8 mouse cellular contexts compared by ENCODE assay signal in the genomic region with DNA sequence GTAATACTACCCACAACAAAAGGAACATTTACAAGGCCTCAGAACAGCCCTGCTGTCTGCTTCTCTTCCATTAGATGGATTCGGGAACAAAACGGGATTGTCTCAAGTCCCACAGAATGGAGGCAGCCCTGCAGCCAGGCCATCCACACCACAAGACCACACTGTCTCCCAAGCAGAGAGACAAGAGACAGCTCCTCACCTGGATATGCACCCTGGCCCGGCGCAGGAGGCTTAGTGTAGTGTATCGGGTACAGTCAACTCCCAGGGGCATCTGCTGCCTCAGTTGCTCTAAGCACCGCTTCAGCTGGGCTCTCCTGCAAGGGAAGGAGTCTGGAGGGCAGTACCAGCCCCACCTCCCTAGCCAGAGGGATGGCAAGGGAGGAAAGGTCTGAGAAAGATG. TPM values are rescaled to one million over a fixed set of nuclear protein-coding genes. Genes with fewer than 3 reads are reported as not detected.
DNase-seq lines count a peak whose midpoint lies in the region; ATAC-seq and TF ChIP-seq lines count a peak whose summit lies in the region.

No protein-coding gene starts in this region.

- ATAC-seq in forebrain, embryonic 16.5 days = no peak
- no peak for ATAC-seq in liver, embryonic 14.5 days (ENCODE audit: insufficient read depth)

- no peak for DNase-seq in heart, embryonic 10.5 days (ENCODE audit: low spot score)
- no peak for DNase-seq in heart, adult 9 months (ENCODE audit: low spot score in 2 of 2)
- DNase-seq in 3134 (ENCODE audit: extremely low read depth, insufficient read length, low spot score) = peak; percentile 25
- no peak for DNase-seq in liver, embryonic 14.5 days (ENCODE audit: low read depth in 3 of 3, low spot score in 3 of 3)
- DNase-seq in gastrocnemius, adult 18-20 months (ENCODE audit: low spot score) = no peak
- DNase-seq in left cerebral cortex, postnatal 4 days = no peak
- no peak for DNase-seq in yolk sac, embryonic 10.5 days (ENCODE audit: low spot score)

- peaks cover 7% of the 10 kb centered on the region; the same call in 1 of the 2 replicates for H3K27me3 ChIP-seq in heart, embryonic 10.5 days (ENCODE audit: insufficient read depth, poor library complexity, severe bottlenecking)
- no peaks in the 10 kb centered on the region for H3K27me3 ChIP-seq in forebrain, embryonic 16.5 days (replicated peaks; ENCODE audit: control insufficient read depth, insufficient read depth, low read length)
- H3K27me3 ChIP-seq in liver, embryonic 14.5 days (ENCODE audit: control insufficient read depth, insufficient read depth, low read length) = no peaks in the 10 kb centered on the region

- WGBS in heart, embryonic 10.5 days = 83% methylated on average over 6 of the region's 6 CpGs
- 91% methylated on average over 6 of the region's 6 CpGs for WGBS in forebrain, embryonic 16.5 days
- 71% methylated on average over 6 of the region's 6 CpGs for WGBS in liver, embryonic 14.5 days (ENCODE audit: insufficient replicate concordance)

- no peak for TF ChIP-seq EP300 in liver, embryonic 14.5 days (IDR thresholded peaks at IDR 0.05; ENCODE audit: low read depth)

- H3K9ac ChIP-seq in forebrain, embryonic 16.5 days (replicated peaks; ENCODE audit: low read depth, low read length) = peak overlapping the region; percentile 76
- H3K9ac ChIP-seq in liver, embryonic 14.5 days (replicated peaks) = peak overlapping the region; percentile 91

- peak overlapping the region; percentile 39; the same call in 1 of the 2 replicates for H3K27ac ChIP-seq in heart, embryonic 10.5 days
- H3K27ac ChIP-seq in forebrain, embryonic 16.5 days (ENCODE audit: low read length) = no peak overlapping the region
- H3K27ac ChIP-seq in liver, embryonic 14.5 days = peak overlapping the region; percentile 2; the same call in 1 of the 2 replicates

- peak overlapping the region; percentile 82; the same call in 1 of the 2 replicates for H3K4me3 ChIP-seq in heart, embryonic 10.5 days
- H3K4me3 ChIP-seq in forebrain, embryonic 16.5 days (replicated peaks; ENCODE audit: low read length) = peak overlapping the region; percentile 93
- peak overlapping the region; percentile 78 to 97 for H3K4me3 ChIP-seq in liver, embryonic 14.5 days (ENCODE audit: insufficient read depth in 1 of 2, low read depth in 2 of 2, low read length in 2 of 2)

- no peak for TF ChIP-seq CTCF in liver, embryonic 14.5 days (IDR thresholded peaks at IDR 0.05; ENCODE audit: low read depth)

- intact Hi-C loops in left cerebral cortex, postnatal 4 days (cut with DNase I) = no loop called here

- H3K4me1 ChIP-seq in heart, embryonic 10.5 days = peaks cover 52% of the 10 kb centered on the region
- peaks cover 42% of the 10 kb centered on the region for H3K4me1 ChIP-seq in forebrain, embryonic 16.5 days (replicated peaks; ENCODE audit: control insufficient read depth, insufficient read depth, low read length)
- H3K4me1 ChIP-seq in liver, embryonic 14.5 days (replicated peaks; ENCODE audit: control insufficient read depth in 2 of 2, insufficient read depth in 2 of 2, low read length in 1 of 2) = peaks cover 9 to 26% of the 10 kb centered on the region in 2 experiments

- no peaks in the 10 kb centered on the region for H3K9me3 ChIP-seq in heart, embryonic 10.5 days
- H3K9me3 ChIP-seq in forebrain, embryonic 16.5 days (ENCODE audit: control insufficient read depth, low read length) = no peaks in the 10 kb centered on the region
- H3K9me3 ChIP-seq in liver, embryonic 14.5 days (ENCODE audit: control insufficient read depth, low read length) = no peaks in the 10 kb centered on the region

- peaks cover 31% of the 10 kb centered on the region for H3K36me3 ChIP-seq in heart, embryonic 10.5 days
- peaks cover 15% of the 10 kb centered on the region for H3K36me3 ChIP-seq in forebrain, embryonic 16.5 days (ENCODE audit: control insufficient read depth, insufficient read depth)
- H3K36me3 ChIP-seq in liver, embryonic 14.5 days (replicated peaks; ENCODE audit: control insufficient read depth, insufficient read depth, low read depth) = peaks cover 43% of the 10 kb centered on the region

- H3K4me2 ChIP-seq in forebrain, embryonic 16.5 days (ENCODE audit: low read length) = peak overlapping the region; percentile 92
- peak overlapping the region; percentile 98 for H3K4me2 ChIP-seq in liver, embryonic 14.5 days (ENCODE audit: low read depth)

RNA-seq across cellular contexts. Expression of a gene that starts 1.5 kb away (rescaled TPM):
- polyA plus RNA-seq in heart, embryonic 10.5 days (2016; fragmentation: Nextera tagmentation; extraction: Ambion mirVana) = 14.3 and 15.0 TPM in 2 replicates
- polyA plus RNA-seq in forebrain, embryonic 16.5 days (2015; fragmentation: Nextera tagmentation; extraction: Ambion mirVana) = 22.1 and 23.9 TPM in 2 replicates
- polyA plus RNA-seq in liver, embryonic 14.5 days (2012; rRNA removed) = 32.6 and 32.8 TPM in 2 replicates
- polyA plus RNA-seq in liver, embryonic 14.5 days (2014; fragmentation: Nextera tagmentation; extraction: Ambion mirVana) = 23.5 and 26.3 TPM in 2 replicates
- total RNA-seq in gastrocnemius, adult 18-20 months (2021) = not detected
- total RNA-seq in left cerebral cortex, postnatal 4 days (2021) = 1 to 10 TPM; 3.6 to 5.6 TPM

RNA-seq across cellular contexts. Expression of a gene that starts 6.4 kb away (rescaled TPM):
- polyA plus RNA-seq in heart, embryonic 10.5 days (2016; fragmentation: Nextera tagmentation; extraction: Ambion mirVana) = 57.4 and 76.2 TPM in 2 replicates
- polyA plus RNA-seq in forebrain, embryonic 16.5 days (2015; fragmentation: Nextera tagmentation; extraction: Ambion mirVana) = 104 and 109 TPM in 2 replicates
- polyA plus RNA-seq in liver, embryonic 14.5 days (2012; rRNA removed) = 42.3 and 47.1 TPM in 2 replicates
- 43.9 and 50.7 TPM in 2 replicates for polyA plus RNA-seq in liver, embryonic 14.5 days (2014; fragmentation: Nextera tagmentation; extraction: Ambion mirVana)
- 10 to 100 TPM; 31.7 to 32.3 TPM for total RNA-seq in gastrocnemius, adult 18-20 months (2021)
- 10 to 100 TPM; 54.8 to 58.5 TPM for total RNA-seq in left cerebral cortex, postnatal 4 days (2021)

RNA-seq across cellular contexts. Expression of a gene that starts 7.9 kb away (rescaled TPM):
- 478 and 538 TPM in 2 replicates for polyA plus RNA-seq in heart, embryonic 10.5 days (2016; fragmentation: Nextera tagmentation; extraction: Ambion mirVana)
- polyA plus RNA-seq in forebrain, embryonic 16.5 days (2015; fragmentation: Nextera tagmentation; extraction: Ambion mirVana) = 288 and 303 TPM in 2 replicates
- 129 and 130 TPM in 2 replicates for polyA plus RNA-seq in liver, embryonic 14.5 days (2012; rRNA removed)
- 230 and 238 TPM in 2 replicates for polyA plus RNA-seq in liver, embryonic 14.5 days (2014; fragmentation: Nextera tagmentation; extraction: Ambion mirVana)
- total RNA-seq in gastrocnemius, adult 18-20 months (2021) = 10 to 100 TPM; 14.9 to 18.1 TPM
- total RNA-seq in left cerebral cortex, postnatal 4 days (2021) = 100 to 1,000 TPM; 182 to 192 TPM

RNA-seq across cellular contexts. Expression of a gene that starts 34.4 kb away (rescaled TPM):
- 114 and 117 TPM in 2 replicates for polyA plus RNA-seq in heart, embryonic 10.5 days (2016; fragmentation: Nextera tagmentation; extraction: Ambion mirVana)
- 56.3 and 59.7 TPM in 2 replicates for polyA plus RNA-seq in forebrain, embryonic 16.5 days (2015; fragmentation: Nextera tagmentation; extraction: Ambion mirVana)
- 34.6 and 35.3 TPM in 2 replicates for polyA plus RNA-seq in liver, embryonic 14.5 days (2012; rRNA removed)
- polyA plus RNA-seq in liver, embryonic 14.5 days (2014; fragmentation: Nextera tagmentation; extraction: Ambion mirVana) = 50.3 and 51.6 TPM in 2 replicates
- 10 to 100 TPM; 33.0 to 38.9 TPM for total RNA-seq in gastrocnemius, adult 18-20 months (2021)
- 10 to 100 TPM; 43.1 to 46.8 TPM for total RNA-seq in left cerebral cortex, postnatal 4 days (2021)

RNA-seq across cellular contexts. Expression of a gene that starts 41.4 kb away (rescaled TPM):
- 0.18 and 0.68 TPM in 2 replicates for polyA plus RNA-seq in heart, embryonic 10.5 days (2016; fragmentation: Nextera tagmentation; extraction: Ambion mirVana)
- polyA plus RNA-seq in forebrain, embryonic 16.5 days (2015; fragmentation: Nextera tagmentation; extraction: Ambion mirVana) = 0.71 and 1.4 TPM in 2 replicates
- 1.4 and 1.6 TPM in 2 replicates for polyA plus RNA-seq in liver, embryonic 14.5 days (2012; rRNA removed)
- 1.3 and 1.7 TPM in 2 replicates for polyA plus RNA-seq in liver, embryonic 14.5 days (2014; fragmentation: Nextera tagmentation; extraction: Ambion mirVana)
- total RNA-seq in gastrocnemius, adult 18-20 months (2021) = under 1 TPM; 0.24 to 0.43 TPM
- 1 to 10 TPM; 4.3 to 6.3 TPM for total RNA-seq in left cerebral cortex, postnatal 4 days (2021)
